Comparison of ENCODE assay signal across 8 mouse cellular contexts in the genomic region with DNA sequence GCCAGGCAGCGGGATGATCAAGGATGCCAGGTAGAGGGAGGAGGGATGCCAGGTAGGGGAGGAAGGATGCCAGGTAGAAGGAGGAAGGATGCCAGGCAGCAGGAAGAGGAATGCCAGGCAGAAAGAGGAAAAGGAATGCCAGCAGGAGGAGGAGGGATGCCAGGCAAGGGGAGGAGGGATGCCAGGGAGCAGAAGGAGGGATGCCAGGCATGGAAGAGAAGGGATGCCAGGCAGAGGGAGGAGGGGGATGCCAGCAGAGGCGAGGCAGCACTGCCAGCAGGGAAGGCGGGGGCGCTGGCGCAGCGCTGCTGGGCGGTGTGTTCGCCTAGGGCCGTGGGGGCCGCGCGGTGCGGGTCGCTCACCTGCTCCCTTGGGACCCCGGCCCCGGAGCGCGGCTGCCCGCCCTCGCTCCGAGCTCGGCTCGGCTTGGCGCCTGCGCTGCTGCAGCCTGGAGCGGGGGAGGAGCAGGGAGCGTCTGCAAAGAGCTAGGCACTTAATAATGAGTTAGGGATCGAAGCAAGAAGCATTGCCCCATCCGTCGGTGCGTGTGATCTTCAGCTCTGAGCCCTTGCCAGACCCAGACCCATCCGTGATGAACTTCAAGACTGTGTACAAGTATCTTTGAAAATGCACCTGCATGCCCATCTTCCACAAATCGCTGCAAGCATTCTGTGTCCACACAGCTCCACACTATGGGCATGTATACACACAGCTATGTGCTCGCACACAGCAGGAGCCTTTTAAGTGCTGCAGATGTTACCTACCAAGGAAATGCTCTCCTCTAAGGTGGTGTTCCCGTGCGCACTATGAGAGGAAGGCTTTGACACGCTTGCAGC. TPM values are rescaled to one million over a fixed set of nuclear protein-coding genes. Genes with fewer than 3 reads are reported as not detected.
DNase-seq lines count a peak whose midpoint lies in the region; ATAC-seq lines count a peak whose summit lies in the region.

A gene (minus strand): TSS at position 426 of the 836 bp plus-strand sequence.

- H3K9ac ChIP-seq in midbrain, embryonic 13.5 days (replicated peaks): peak within 1 kb of the TSS; percentile 88

- H3K36me3 ChIP-seq in erythroblast, embryonic 14.5 days (ENCODE audit: control insufficient read depth): no peaks in the 10 kb centered on the region
- no peaks in the 10 kb centered on the region for H3K36me3 ChIP-seq in hindbrain, embryonic 10.5 days
- no peaks in the 10 kb centered on the region for H3K36me3 ChIP-seq in midbrain, embryonic 13.5 days

- WGBS in hindbrain, embryonic 10.5 days: 3% methylated on average over 36 of the region's 37 CpGs
- WGBS in midbrain, embryonic 13.5 days: 3% methylated on average over 37 of the region's 37 CpGs

- peak; percentile 98 for DNase-seq in cerebellum, adult 9-10 months
- DNase-seq in frontal cortex, adult 2 months (ENCODE audit: extremely low spot score in 1 of 2, low spot score in 1 of 2): peak in 1 of 2 experiments; percentile 81
- DNase-seq in hindbrain, embryonic 10.5 days (ENCODE audit: low spot score): peak; percentile 69
- peak; percentile 55 to 78 for DNase-seq in layer of hippocampus, postnatal 25 days (ENCODE audit: extremely low spot score in 1 of 2, low spot score in 1 of 2)
- peak; percentile 71 for DNase-seq in testis, postnatal 10 days (ENCODE audit: low spot score)

- ATAC-seq in erythroblast, adult 5-6 weeks (replicated peaks; ENCODE audit: low FRiP score, poor library complexity, severe bottlenecking): no peak
- ATAC-seq in midbrain, embryonic 13.5 days: peak; percentile 89

- peak within 1 kb of the TSS; percentile 83 for H3K27ac ChIP-seq in hindbrain, embryonic 10.5 days
- H3K27ac ChIP-seq in midbrain, embryonic 13.5 days: no peak within 1 kb of the TSS

- peak within 1 kb of the TSS; percentile 80 for H3K4me2 ChIP-seq in midbrain, embryonic 13.5 days (replicated peaks)

- peak within 1 kb of the TSS; percentile 10 for H3K4me3 ChIP-seq in erythroblast, embryonic 14.5 days (replicated peaks)
- H3K4me3 ChIP-seq in hindbrain, embryonic 10.5 days: peak within 1 kb of the TSS; percentile 62
- peak within 1 kb of the TSS; percentile 64 for H3K4me3 ChIP-seq in midbrain, embryonic 13.5 days (replicated peaks)

- H3K4me1 ChIP-seq in erythroblast, embryonic 14.5 days (ENCODE audit: control insufficient read depth): no peaks in the 10 kb centered on the region
- peaks cover 25% of the 10 kb centered on the region for H3K4me1 ChIP-seq in hindbrain, embryonic 10.5 days (replicated peaks)
- H3K4me1 ChIP-seq in midbrain, embryonic 13.5 days (replicated peaks): peaks cover 34% of the 10 kb centered on the region

- peaks cover 25% of the 10 kb centered on the region for H3K27me3 ChIP-seq in erythroblast, embryonic 14.5 days (ENCODE audit: control insufficient read depth)
- H3K27me3 ChIP-seq in hindbrain, embryonic 10.5 days (ENCODE audit: insufficient read depth, poor library complexity, severe bottlenecking): peaks cover 61% of the 10 kb centered on the region
- peaks cover 7% of the 10 kb centered on the region for H3K27me3 ChIP-seq in midbrain, embryonic 13.5 days

- H3K9me3 ChIP-seq in erythroblast, embryonic 14.5 days (ENCODE audit: control insufficient read depth, low read length): no peaks in the 10 kb centered on the region
- no peaks in the 10 kb centered on the region for H3K9me3 ChIP-seq in hindbrain, embryonic 10.5 days
- no peaks in the 10 kb centered on the region for H3K9me3 ChIP-seq in midbrain, embryonic 13.5 days

RNA-seq across cellular contexts. Expression of the gene that starts here (rescaled TPM):
- not detected in 2 replicates for polyA plus RNA-seq in erythroblast, embryonic 14.5 days (2012)
- total RNA-seq in erythroblast, adult 5-6 weeks (2015; ENCODE audit: low replicate concordance): not detected in 2 replicates
- total RNA-seq in erythroblast, adult 5-6 weeks (2017; ENCODE audit: low replicate concordance): 0.42 TPM in 1 of 2 replicates, not detected in the other
- 116 and 135 TPM in 2 replicates for polyA plus RNA-seq in frontal cortex, adult 2 months (2012; rRNA removed)
- 22.8 and 35.7 TPM in 2 replicates for polyA plus RNA-seq in hindbrain, embryonic 10.5 days (2016; fragmentation: Nextera tagmentation; extraction: Ambion mirVana)
- total RNA-seq in layer of hippocampus, postnatal 25 days (2021): 10 to 100 TPM; 91.4 to 93.2 TPM
- 119 and 127 TPM in 2 replicates for polyA plus RNA-seq in midbrain, embryonic 13.5 days (2015; fragmentation: Nextera tagmentation; extraction: Ambion mirVana)

Comparison
In these comparisons a context has a peak if more than half of its experiments do, and no peak if none do; other contexts are left out.
1. RNA of the gene that starts here (total RNA-seq): 91.4 to 93.2 TPM in layer of hippocampus, postnatal 25 days; 0.42 TPM in erythroblast, adult 5-6 weeks; every median in the first group is over 10 times any median in the second.
2. RNA of the gene that starts here (polyA plus RNA-seq): 116 to 135 TPM in frontal cortex, adult 2 months, 119 to 127 TPM in midbrain, embryonic 13.5 days and 22.8 to 35.7 TPM in hindbrain, embryonic 10.5 days; not detected in erythroblast, embryonic 14.5 days; every median in the first group is over 10 times any median in the second.
3. H3K4me3 ChIP-seq: peak in every context shown above with its lines; median percentile 64 in midbrain, embryonic 13.5 days; 62 in hindbrain, embryonic 10.5 days; 10 in erythroblast, embryonic 14.5 days.